Mouse (Mus musculus): Measurements from ENCODE around the gene 1110051M20Rik. TPM values are rescaled to one million over a fixed set of nuclear protein-coding genes. Genes with fewer than 3 reads are reported as not detected.

Gene 1110051M20Rik
- polyA plus RNA-seq, 1 experiment = 19.3 TPM

DNA sequence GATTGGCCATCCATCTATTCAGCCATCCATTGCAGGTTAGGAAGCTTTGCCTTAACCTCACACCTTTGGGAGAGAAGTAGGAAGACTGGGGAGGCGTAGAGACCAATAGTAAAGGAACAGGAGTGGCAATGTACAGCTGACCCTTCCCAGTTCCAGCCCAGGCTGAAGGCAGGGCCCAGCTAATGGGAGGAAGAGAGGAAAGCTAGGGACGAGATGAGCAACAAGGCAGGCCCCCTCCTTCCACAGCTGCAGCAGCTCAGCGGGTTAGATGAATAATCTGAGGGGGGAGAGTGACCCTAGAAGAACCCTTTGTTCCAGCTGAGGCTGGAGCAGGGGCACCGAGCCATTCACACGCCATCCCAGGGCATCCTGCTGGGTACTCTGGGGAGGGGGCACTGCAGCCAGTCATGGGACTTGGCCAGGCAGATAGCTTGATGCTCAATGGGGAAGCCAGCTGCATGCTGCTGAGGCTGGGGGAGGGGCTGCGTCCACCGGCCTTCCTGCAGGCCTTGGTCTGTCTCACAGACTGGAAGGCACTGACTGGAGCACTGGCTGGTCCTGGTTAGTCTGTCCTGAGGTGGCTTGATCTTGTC lies 25.6 kb upstream of the 1110051M20Rik start:
- TF ChIP-seq CTCF (IDR thresholded peaks at IDR 0.05; ENCODE audit: low read depth, low read length) = no peak
- TF ChIP-seq EP300 (IDR thresholded peaks at IDR 0.05; ENCODE audit: insufficient read depth, low read depth, low read length) = no peak
- TF ChIP-seq POLR2A (IDR thresholded peaks at IDR 0.05; ENCODE audit: insufficient read depth, low read length) = no peak

GRCm38 (mm10) chr2:91467613-91468012 lies 23.1 kb upstream of the 1110051M20Rik start:
- Histone ChIP-seq H3K9me3 (replicated peaks; ENCODE audit: control insufficient read depth, insufficient read depth, low read length, poor library complexity, severe bottlenecking) (no peaks in the 10 kb centered on the region), H3K4me3 (ENCODE audit: low read depth, low read length) (no peak overlapping the region), H3K4me1 (ENCODE audit: control insufficient read depth, insufficient read depth, low read length) (no peaks in the 10 kb centered on the region), H3K9ac (ENCODE audit: low read depth, poor library complexity, severe bottlenecking) (no peak overlapping the region), H3K27me3 (ENCODE audit: control insufficient read depth, insufficient read depth, low read length, poor library complexity, severe bottlenecking) (no peaks in the 10 kb centered on the region), H3K36me3 (ENCODE audit: control insufficient read depth, insufficient read depth, low read length, poor library complexity, severe bottlenecking) (no peaks in the 10 kb centered on the region), H3K27ac (ENCODE audit: insufficient read depth, low read length) (no peak overlapping the region)
- TF ChIP-seq POLR2A (IDR thresholded peaks at IDR 0.05; ENCODE audit: insufficient read depth, low read length) (no peak), EP300 (IDR thresholded peaks at IDR 0.05; ENCODE audit: insufficient read depth, low read depth, low read length) (no peak), CTCF (IDR thresholded peaks at IDR 0.05; ENCODE audit: low read depth, low read length) (no peak)

More for the DNA sequence above, 25.6 kb upstream of the 1110051M20Rik start:
- Histone ChIP-seq H3K4me1 (ENCODE audit: control insufficient read depth, insufficient read depth, low read length) (no peaks in the 10 kb centered on the region), H3K4me3 (ENCODE audit: low read depth, low read length) (no peak overlapping the region), H3K9me3 (replicated peaks; ENCODE audit: control insufficient read depth, insufficient read depth, low read length, poor library complexity, severe bottlenecking) (no peaks in the 10 kb centered on the region), H3K36me3 (ENCODE audit: control insufficient read depth, insufficient read depth, low read length, poor library complexity, severe bottlenecking) (no peaks in the 10 kb centered on the region), H3K27ac (ENCODE audit: insufficient read depth, low read length) (no peak overlapping the region), H3K27me3 (ENCODE audit: control insufficient read depth, insufficient read depth, low read length, poor library complexity, severe bottlenecking) (no peaks in the 10 kb centered on the region), H3K9ac (ENCODE audit: low read depth, poor library complexity, severe bottlenecking) (no peak overlapping the region)

DNA sequence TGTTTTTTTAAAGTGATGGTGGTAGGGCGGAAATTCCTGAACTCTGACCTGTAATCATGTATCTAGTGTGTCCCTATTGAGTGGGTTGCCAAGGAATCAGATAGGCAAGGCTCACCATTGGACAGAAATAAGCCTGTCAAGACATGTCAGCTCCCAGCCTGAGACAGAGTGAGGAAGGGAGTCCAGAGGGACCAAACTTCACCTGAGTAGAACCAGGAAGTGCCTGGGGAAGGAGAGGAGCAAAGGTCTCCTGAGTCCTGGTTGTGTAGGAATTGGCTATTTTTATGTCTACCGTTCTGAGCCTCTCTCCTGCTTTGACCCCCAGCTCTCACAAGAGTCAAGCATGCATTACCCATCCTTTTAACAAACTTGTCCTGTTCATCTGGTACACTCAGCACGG lies 21.4 kb upstream of the 1110051M20Rik start:
- no peak for TF ChIP-seq CTCF (IDR thresholded peaks at IDR 0.05; ENCODE audit: low read depth, low read length)
- no peak for TF ChIP-seq EP300 (IDR thresholded peaks at IDR 0.05; ENCODE audit: insufficient read depth, low read depth, low read length)
- TF ChIP-seq POLR2A (IDR thresholded peaks at IDR 0.05; ENCODE audit: insufficient read depth, low read length) = no peak
- no peaks in the 10 kb centered on the region for H3K36me3 ChIP-seq (ENCODE audit: control insufficient read depth, insufficient read depth, low read length, poor library complexity, severe bottlenecking)
- no peaks in the 10 kb centered on the region for H3K9me3 ChIP-seq (replicated peaks; ENCODE audit: control insufficient read depth, insufficient read depth, low read length, poor library complexity, severe bottlenecking)
- no peaks in the 10 kb centered on the region for H3K4me1 ChIP-seq (ENCODE audit: control insufficient read depth, insufficient read depth, low read length)
- no peak overlapping the region for H3K9ac ChIP-seq (ENCODE audit: low read depth, poor library complexity, severe bottlenecking)
- H3K27ac ChIP-seq (ENCODE audit: insufficient read depth, low read length) = no peak overlapping the region
- H3K27me3 ChIP-seq (ENCODE audit: control insufficient read depth, insufficient read depth, low read length, poor library complexity, severe bottlenecking) = no peaks in the 10 kb centered on the region
- no peak overlapping the region for H3K4me3 ChIP-seq (ENCODE audit: low read depth, low read length)

- no peaks in the 10 kb centered on the region for H3K36me3 ChIP-seq (ENCODE audit: control insufficient read depth, insufficient read depth, low read length, poor library complexity, severe bottlenecking)
- H3K9me3 ChIP-seq (replicated peaks; ENCODE audit: control insufficient read depth, insufficient read depth, low read length, poor library complexity, severe bottlenecking) = peaks cover 6% of the 10 kb centered on the region; the same call in 1 of the 2 replicates
- H3K4me1 ChIP-seq (ENCODE audit: control insufficient read depth, insufficient read depth, low read length) = no peaks in the 10 kb centered on the region
- TF ChIP-seq POLR2A (IDR thresholded peaks at IDR 0.05; ENCODE audit: insufficient read depth, low read length) (no peak), EP300 (IDR thresholded peaks at IDR 0.05; ENCODE audit: insufficient read depth, low read depth, low read length) (no peak), CTCF (IDR thresholded peaks at IDR 0.05; ENCODE audit: low read depth, low read length) (no peak)
- H3K4me3 ChIP-seq (ENCODE audit: low read depth, low read length) = no peak overlapping the region
- peaks cover 2% of the 10 kb centered on the region; the same call in 1 of the 2 replicates for H3K27me3 ChIP-seq (ENCODE audit: control insufficient read depth, insufficient read depth, low read length, poor library complexity, severe bottlenecking)
- H3K9ac ChIP-seq (ENCODE audit: low read depth, poor library complexity, severe bottlenecking) = no peak overlapping the region
- H3K27ac ChIP-seq (ENCODE audit: insufficient read depth, low read length) = no peak overlapping the region
Measured at GRCm38 (mm10) chr2:91462681-91463080, 18.2 kb upstream of the 1110051M20Rik start.

- Histone ChIP-seq H3K27me3 (ENCODE audit: control insufficient read depth, insufficient read depth, low read length, poor library complexity, severe bottlenecking) (peaks cover 2% of the 10 kb centered on the region; the same call in 1 of the 2 replicates), H3K27ac (ENCODE audit: insufficient read depth, low read length) (no peak overlapping the region), H3K4me3 (ENCODE audit: low read depth, low read length) (no peak overlapping the region), H3K9ac (ENCODE audit: low read depth, poor library complexity, severe bottlenecking) (no peak overlapping the region), H3K36me3 (ENCODE audit: control insufficient read depth, insufficient read depth, low read length, poor library complexity, severe bottlenecking) (no peaks in the 10 kb centered on the region), H3K9me3 (replicated peaks; ENCODE audit: control insufficient read depth, insufficient read depth, low read length, poor library complexity, severe bottlenecking) (peaks cover 6% of the 10 kb centered on the region; the same call in 1 of the 2 replicates), H3K4me1 (ENCODE audit: control insufficient read depth, insufficient read depth, low read length) (no peaks in the 10 kb centered on the region)
- no peak for TF ChIP-seq CTCF (IDR thresholded peaks at IDR 0.05; ENCODE audit: low read depth, low read length)
- TF ChIP-seq POLR2A (IDR thresholded peaks at IDR 0.05; ENCODE audit: insufficient read depth, low read length) = no peak
- no peak for TF ChIP-seq EP300 (IDR thresholded peaks at IDR 0.05; ENCODE audit: insufficient read depth, low read depth, low read length)
Measured at GRCm38 (mm10) chr2:91462196-91462595, 17.7 kb upstream of the 1110051M20Rik start.

DNA sequence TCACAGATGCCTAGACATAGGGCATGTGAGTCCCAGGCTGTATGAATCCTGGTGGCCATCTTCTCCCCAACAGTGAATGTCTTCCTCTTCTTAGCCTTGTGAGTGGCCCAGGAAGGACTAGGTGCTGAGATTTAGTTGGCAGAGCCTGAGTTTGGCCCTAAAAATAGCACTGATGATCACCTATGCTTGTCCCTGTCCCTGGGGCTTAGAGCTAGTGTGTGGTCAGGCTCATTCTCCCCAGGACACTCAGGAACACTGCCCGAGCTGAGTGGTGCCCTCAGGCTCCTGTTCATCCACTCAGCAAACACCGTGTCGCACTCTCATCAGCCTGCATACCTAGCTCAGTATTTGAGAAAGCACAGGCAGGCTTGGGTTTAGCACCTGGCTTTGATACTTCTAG lies 16.8 kb upstream of the 1110051M20Rik start:
- Histone ChIP-seq H3K9ac (ENCODE audit: low read depth, poor library complexity, severe bottlenecking) (no peak overlapping the region), H3K4me1 (ENCODE audit: control insufficient read depth, insufficient read depth, low read length) (no peaks in the 10 kb centered on the region), H3K27ac (ENCODE audit: insufficient read depth, low read length) (no peak overlapping the region)

More for the DNA sequence above, 16.8 kb upstream of the 1110051M20Rik start:
- H3K9me3 ChIP-seq (replicated peaks; ENCODE audit: control insufficient read depth, insufficient read depth, low read length, poor library complexity, severe bottlenecking) = peaks cover 6% of the 10 kb centered on the region; the same call in 1 of the 2 replicates
- no peaks in the 10 kb centered on the region for H3K36me3 ChIP-seq (ENCODE audit: control insufficient read depth, insufficient read depth, low read length, poor library complexity, severe bottlenecking)
- TF ChIP-seq EP300 (IDR thresholded peaks at IDR 0.05; ENCODE audit: insufficient read depth, low read depth, low read length) = no peak
- TF ChIP-seq CTCF (IDR thresholded peaks at IDR 0.05; ENCODE audit: low read depth, low read length) = no peak
- no peak for TF ChIP-seq POLR2A (IDR thresholded peaks at IDR 0.05; ENCODE audit: insufficient read depth, low read length)
- no peak overlapping the region for H3K4me3 ChIP-seq (ENCODE audit: low read depth, low read length)
- H3K27me3 ChIP-seq (ENCODE audit: control insufficient read depth, insufficient read depth, low read length, poor library complexity, severe bottlenecking) = peaks cover 2% of the 10 kb centered on the region; the same call in 1 of the 2 replicates
